Mouse (Mus musculus): ENCODE data around the gene Akt1s1.

Akt1s1 gene

DNA sequence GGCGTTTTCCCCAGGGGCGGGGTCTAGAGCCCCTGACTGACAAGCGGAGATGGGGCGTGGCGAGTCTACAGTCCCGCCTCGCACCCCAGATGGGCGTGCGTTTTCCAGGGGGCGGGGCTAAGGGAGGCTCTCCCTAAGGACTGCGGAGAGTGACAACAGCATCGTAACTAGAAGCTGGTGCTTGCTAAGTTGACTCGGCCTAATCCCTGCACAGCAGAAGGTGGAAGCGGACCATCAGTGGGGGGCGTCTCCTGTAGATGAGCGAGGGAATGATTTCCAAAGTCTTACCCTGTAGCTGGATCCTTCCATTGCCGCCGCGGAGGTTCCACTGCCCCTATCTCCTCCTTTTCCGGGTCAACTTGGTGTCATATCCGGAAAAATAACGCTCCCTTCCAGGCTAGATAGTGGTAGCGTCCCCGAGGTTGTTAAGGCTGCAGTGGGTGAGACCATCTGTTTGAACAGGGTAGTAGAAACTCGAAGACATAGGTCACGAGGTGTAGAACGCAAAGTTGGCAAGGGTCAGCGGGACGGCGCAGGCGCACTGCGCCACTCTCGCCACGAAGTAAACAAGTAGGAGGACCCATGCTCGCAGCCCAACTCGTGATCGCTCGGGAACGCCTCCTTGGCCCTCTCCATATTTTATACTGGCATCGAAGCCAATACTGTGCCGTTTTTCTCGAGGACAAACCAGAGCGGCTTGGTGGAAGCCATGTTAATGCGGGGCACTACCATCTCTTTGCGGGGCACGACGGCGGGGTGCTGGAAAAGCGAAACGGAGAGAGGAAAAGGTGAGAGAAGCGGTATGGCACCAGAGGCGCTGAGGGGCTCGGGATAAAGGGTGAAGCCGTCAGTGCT lies at the start of gene Akt1s1, which contains the start of gene Tbc1d17:
Gene Akt1s1, plus strand, starts transcription at position 431 of the 855 bp plus-strand sequence.
Gene Tbc1d17, minus strand, starts transcription at position 519 of the 855 bp plus-strand sequence.
- peak; percentile 97 for DNase-seq

DNA sequence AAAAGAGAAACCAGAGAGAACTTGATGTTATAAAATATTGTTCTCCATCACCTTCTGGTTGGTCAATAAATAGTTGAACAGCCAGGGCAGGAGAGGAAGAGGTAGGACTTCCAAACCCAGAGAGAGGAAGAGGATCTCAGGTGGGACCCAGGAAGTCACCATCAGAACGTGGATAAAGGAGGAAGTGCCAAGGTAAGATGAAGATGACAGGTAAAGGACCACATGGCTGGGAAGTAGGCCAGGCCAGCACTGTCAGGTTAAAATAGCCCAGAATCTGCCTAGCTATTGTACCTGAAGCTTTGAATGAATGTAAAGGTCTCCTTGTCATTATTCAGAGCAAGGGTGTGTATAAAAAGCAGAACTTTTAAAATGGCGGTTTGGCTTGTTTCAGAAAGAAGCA lies 39.9 kb upstream of the Akt1s1 start:
- no peak for DNase-seq

DNA sequence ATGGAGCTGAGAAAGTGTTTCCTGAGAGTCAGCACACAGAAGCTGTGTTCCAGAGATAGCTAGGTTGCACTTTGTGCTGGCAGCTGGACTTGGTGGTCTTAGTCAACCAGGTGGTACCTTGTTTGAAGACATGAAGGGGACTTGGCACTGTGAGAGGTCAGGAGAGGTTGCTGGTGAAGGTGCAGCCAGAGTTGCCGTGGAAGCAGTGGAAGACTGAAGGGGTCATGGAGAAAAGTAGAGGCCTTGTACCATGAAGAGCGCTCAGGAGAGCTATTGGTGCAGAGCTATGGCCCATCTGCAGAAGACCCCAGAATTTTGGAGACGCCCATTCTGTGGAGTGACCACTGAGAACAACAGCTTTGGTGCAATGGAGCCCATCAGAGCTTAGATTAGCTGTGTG lies 39.3 kb upstream of the Akt1s1 start:
- no peak for DNase-seq

DNA sequence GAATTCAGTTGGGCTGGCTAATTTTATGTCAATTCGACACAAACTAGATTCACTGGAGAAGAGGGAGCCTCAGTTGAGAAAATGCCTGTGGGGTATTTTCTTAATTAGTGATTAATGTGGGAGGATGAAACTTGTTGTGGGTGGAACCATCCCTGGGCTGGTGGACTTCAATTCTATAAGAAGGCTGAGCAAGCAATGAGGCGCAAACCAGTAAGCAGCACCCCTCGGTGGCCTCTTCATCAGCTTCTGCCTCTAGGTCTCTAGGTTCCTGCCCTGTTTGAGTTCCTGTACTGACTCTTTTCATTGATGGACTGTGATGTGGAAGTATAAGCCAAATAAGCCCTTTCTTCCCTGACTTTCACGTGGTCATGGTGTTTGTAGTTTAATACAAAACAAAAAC lies 38.4 kb upstream of the Akt1s1 start:
- no peak for DNase-seq

DNA sequence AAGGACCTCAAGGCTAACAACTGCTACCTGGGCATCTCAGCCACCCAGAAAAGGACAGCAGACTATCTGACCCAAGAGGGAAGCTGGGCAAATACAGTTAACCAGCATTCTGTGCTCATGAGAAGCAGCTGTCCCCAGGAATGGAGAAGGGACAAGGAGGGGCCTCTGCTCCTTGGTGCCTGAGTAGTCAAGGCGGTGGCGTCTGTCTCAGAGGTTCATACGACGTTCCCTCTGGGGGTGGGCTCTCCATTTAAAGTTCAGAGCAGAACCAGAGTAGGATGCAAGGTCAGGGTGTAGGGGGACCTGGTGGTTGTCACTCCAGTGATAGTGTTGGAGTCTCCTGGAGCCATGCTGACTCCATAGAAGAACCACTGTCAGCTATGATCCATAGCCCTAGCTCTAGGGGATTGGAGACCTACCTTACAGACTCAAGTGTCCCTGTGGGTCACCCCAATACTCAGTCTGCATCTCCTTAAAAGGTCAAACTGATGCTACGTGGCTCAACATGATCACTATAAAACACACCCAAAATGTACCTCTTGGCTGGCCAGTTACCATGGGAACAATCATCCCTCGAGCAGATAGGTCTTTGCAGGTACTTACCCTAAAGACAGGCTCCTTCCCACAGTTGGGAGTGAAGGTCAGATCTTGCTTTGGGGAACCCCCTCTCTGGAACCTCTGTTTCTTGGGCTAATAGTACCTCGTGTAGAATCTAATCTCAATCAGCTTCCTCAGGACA lies 37.8 kb upstream of the Akt1s1 start:
- DNase-seq: no peak

DNA sequence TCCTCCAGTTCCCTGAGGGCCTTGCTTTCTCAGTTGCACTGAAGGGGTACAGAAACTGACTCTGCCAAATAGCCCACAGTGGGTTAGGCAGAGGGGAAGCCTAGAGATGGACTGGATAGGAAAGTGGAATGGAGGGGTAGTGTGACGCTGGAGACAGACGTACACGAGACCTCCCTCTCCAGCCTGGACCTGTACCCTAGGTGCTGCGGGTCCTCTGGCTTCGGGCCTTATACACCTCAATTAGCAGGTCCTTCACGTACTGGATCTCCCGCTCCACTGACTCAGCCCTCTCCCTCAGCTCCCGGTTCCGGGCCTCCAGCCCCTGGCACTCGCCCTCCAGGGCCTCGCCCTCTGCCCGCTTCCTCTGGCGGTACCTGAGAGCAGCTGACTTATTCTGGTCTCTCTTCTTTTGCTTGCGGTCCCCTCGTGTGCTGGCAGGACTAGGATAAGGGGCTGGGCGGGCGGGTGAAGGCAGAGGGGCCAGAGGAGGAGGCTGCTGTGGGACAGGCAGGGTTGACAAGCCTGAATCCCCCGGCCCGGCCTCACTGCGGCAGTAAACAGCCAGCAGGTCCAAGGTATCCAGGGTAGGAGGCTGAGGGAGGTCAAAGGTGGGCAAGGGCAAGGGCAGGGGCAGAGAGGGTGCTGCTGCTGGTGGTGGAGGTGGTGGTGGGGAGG lies 36.0 kb upstream of the Akt1s1 start:
- DNase-seq: no peak

DNA sequence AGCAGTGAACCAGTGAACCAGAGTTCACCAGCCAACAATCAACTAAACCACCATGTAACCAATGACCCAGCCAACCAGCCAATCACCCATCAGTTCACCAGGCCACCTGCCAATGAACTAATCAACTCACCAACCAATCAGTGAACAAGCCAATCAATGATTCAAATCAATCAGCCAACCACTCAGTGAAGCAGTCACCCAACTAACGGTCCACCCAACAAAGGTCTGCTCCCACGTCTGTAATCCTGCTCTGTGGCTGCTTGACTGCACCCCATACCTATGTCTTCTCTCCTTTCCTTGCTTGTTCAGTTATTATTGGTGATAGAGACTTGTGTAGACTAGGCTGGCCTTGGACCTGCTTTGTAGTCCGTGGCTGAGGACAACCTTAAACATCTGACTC lies 34.8 kb upstream of the Akt1s1 start:
- DNase-seq: no peak

DNA sequence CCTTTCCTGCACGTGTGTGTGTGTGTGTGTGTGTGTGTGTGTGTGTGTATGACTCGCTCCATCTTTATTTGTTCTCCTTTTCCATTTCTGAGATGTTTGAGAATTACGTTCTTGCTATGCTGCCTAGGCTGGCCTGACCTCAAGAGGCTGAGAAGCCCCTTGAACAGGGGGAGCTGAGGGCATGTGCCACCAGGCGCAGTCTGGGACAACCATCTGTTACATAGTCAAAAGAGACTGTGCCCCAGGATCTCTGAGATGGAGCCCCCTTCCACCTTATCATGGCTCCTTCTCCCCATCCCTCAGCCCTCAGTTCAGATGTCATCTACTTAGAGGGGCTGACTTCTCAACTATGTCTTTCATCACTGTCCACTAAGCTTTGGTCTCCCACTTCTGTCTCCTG lies 34.4 kb upstream of the Akt1s1 start:
- no peak for DNase-seq

DNA sequence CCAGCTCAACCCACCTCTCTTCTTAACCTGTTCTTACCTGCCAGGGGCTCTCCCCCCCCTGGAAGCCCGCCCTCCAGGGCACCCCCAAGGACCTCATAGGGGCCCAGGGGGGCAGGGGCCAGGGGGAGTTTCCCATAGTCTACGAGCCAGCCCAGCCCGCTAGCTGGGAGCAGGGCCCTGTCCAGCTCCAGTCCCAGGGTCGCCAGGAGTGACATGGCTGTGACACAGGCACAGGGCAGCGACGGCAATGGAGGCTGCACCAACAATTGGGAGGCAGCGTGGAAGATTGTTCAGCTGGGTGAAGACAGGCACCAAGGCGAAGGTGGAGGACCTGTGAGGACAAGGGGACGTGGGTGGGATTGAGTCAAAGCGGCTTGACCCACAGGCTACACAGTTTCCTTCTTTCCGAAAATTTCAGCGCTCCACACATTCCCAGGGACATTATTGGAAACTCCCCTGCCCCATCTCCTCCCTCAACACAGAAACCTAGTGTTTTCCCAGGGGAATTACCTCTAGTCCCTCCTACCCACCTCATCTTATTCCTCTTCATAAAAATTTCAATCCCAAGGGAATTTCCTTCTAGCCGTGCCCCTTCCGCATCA lies 33.7 kb upstream of the Akt1s1 start:
- peak in 1 of 2 experiments; percentile 53 for DNase-seq

DNA sequence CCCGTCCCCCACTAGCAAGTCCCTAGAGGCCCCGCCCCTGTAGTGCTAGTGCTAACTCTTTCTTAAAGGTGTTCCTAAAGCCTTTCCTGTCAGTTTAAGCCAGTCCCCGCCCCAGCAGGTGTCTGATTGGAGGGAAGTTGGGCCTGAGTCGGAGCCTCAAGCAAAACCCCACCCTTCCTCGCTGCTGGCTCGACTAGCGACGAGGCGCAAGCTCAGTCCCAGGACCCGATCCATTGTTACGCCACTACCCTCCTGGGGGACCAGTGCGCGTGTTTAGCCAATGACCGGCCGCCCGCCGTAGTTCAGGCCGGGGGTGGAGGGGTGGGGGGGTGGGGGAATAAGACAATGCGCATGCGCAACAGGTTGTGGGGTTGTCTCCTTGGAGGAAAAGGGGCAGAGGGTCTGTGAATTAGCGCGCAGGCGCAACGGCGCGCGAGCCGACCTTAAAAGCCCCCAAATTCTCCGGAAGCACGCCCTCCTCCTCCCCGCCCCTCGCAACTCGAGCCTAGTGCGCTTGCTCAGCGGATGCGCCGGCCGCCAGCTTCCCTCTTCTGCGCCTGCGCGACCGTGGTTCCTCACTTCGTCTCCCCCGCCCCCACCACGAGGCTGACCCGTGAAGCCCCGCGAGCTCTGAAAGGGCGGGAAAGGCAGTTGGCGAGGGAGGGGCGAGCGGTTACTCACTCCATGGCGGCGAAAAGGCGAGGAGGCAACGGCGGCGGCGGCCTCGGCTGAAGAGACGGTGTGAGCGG lies 32.9 kb upstream of the Akt1s1 start, which contains the start of the genes Nup62 and Il4i1:
Gene Nup62, plus strand, starts transcription at position 368 of the 749 bp plus-strand sequence.
Gene Il4i1, plus strand, starts transcription at position 667 of the 749 bp plus-strand sequence.
- DNase-seq: peak; percentile 99 to 100

DNA sequence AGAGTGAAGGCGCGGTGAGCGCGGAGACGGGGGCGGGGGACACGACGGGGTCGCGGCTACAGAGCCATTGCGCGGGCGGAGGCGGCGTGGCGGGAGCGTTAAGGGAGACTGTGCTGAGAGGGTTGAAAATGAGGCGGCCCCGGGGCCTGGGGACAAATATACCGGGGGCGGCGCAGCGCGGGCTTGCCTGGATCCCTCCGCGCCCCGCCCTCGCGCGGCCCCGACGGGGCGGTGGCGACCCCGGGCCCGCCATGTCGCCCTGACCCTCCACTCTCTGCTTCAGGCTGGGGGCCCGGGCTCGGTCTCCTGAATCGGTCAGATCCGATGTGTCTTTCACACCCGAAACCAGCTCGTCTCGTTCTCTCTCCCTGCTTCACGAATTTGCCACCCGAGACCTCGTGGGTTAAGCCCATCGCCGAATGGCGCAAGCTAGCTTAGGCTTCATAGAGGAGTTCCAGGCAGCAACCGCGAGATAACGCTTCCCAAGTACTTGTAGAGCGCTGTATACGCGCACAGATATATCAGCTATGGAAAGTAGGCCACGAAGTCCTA lies 32.2 kb upstream of the Akt1s1 start, which contains the start of gene Atf5:
Gene Atf5, minus strand, starts transcription at position 189 of the 552 bp plus-strand sequence.
- DNase-seq: no peak

DNA sequence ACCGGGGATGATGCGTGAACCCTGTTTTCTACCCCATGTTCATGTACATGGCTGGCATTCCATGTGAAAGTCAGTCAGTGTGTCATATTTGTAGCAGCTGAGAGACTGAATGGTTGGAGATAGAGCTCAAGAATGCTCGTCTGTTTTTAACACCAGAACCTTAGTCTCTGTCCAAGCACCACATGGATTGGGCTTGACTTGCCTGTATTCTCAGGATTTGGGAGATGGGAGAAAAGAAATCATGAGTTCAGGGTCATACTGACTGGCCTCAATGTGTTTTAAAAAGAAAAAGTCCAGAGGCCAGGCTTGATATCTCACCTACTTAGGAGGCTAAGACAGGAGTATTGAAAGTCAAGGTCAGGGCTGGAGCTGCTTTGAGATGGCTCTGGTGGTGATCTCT lies 31.4 kb upstream of the Akt1s1 start:
- DNase-seq: no peak

DNA sequence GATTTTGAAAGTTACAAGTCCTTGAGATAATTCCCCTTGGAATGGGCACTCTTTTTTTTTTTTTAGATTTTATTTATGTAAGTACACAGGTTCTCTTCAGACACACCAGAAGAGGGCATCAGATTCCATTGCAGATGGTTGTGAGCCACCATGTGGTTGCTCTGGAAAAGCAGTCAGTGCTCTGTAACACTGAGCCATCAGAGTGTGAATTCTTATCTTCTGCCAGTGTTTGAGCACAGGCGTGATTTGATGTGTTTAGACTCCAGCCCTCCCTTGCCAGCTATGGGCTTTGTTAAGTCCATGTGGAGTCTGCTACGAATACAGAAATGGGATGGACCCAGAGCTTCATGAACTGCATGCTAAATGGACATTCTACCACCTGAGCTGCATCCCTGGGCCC lies 30.6 kb upstream of the Akt1s1 start:
- no peak for DNase-seq

DNA sequence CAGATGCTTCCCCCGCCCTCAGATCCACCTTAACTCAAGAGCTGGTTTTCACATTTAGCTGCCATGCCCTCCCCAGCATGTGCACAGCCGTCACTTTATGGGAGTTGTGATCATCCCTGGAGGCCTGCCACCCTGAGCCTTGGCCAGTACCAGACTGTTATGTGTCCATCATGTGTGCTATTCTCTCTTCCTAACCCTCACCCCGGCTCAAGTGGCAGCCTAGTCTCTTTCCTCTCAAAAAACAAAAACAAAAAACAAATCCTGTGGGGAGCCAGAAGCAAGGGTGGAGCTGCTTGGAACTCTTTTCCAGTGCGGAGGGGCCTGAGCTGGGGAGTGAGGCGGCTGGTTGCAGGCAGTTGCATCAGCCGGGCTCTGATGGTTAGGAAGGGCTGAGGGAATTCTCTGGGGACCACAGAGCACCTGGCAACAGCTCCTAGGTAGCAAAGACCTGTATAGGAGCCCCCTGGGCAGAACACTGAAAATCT lies 30.0 kb upstream of the Akt1s1 start:
- no peak for DNase-seq

DNA sequence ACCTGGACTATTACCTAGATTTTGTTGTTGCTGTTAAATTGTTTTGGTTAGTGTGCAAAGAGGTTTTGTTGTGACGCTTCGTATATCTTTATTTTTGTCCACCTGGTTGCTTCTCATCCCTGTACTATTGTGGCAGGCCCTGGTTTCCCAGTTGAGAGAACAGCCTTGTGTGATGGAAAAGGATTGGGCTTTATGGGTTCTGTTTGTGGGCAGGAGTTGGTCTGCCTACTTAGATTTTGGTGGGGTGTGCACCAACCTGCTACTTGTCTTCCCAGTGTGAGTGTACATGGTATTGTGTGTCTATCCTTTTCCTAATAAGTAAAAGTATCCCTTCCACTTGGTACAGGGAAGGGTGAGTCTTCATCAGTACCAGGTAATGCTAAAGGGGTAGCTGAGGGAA lies 29.4 kb upstream of the Akt1s1 start:
- no peak for DNase-seq

DNA sequence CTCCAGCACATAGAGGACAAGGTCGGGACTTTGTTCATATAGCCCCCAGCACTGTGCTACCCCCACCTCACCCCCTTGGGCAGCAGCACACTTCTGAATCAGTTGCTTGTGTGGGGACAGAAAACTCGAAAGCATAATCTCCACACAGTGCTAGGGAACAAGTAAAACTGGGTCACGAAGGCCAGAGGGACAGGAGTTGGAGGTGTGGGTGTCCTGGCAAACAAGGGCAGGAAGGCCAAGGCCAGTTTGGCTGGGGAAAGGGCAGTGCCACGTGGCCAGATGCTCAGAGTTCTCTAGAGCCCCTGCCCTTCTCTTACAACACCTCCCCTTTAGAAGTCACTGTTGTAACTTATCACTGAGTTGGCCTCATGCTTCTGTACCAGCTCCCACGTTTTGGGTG lies 28.9 kb upstream of the Akt1s1 start:
- no peak for DNase-seq

DNA sequence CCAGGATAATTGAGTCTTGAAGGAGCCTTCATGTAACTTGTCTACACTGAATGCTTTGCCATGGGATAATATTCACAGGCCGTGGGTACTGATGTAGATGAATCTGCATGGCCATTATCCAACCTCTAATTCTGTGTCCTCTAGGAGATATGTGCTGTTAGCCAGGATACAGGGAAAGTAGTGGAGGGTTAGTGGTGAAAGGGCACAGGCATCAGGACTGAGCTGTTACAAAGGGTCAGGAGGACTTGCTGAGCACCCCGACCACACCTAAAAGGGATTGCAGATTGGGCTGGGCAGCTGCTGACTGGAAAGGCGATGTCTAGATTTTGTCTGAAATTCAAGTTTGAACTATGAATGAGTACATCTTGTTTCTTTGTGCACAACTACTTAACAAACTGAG lies 28.3 kb upstream of the Akt1s1 start:
- DNase-seq: no peak

DNA sequence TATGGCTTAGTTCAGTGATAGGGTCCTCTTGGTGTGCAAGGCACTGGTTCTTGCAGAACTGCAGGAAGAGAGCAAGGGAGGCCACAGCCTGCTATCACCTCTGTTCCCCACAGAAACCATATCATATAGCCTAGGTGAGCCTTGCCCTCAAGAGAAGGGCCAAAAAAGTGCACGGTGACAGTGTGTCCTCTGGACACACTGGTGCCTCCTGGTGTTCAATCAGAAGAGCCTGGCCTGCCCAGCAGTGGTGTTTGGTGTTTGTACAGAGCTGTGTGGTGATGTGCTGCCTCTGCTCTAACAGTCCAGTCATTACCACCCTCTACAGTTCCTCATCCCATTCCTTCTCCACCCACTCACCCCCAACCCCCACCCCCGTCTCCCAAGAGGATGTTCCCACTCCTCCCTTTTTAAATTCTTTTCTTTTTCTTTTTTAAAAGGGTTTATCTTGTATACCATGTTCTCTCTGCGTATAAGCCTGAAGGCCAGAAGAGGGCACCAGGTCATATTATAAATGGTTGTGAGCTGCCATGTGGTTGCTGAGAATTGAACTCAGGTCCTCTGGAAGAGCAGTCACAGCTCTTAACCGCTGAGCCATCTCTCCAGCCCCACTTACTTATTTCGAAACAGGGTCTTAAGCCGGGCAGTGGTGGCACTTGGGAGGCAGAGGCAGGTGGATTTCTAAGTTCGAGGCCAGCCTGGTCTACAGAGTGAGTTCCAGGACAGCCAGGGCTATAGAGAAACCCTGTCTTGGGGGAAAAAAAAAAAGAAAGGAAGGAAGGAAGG lies 26.9 kb upstream of the Akt1s1 start:
- DNase-seq: peak; percentile 0 to 4

DNA sequence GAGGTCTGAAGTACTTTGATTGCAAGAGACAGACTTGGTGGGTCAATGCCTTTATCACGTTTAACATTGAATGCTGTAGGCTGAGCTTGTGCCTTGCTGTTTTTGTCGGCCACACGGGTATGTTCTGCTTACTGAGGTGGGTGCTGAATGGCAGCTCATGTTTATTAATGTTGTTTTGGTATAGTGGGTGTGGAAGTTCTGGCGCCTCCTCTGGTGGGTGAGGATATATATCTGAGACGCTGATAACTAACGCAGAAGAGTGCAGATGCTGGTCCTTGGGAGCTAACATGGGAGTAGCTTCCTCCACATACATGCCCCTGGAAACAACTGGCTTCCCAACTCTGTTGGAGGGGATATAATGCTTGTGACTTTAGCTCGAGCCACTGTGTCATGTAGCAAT lies 25.4 kb upstream of the Akt1s1 start:
- DNase-seq: peak in 1 of 2 experiments; percentile 12

DNA sequence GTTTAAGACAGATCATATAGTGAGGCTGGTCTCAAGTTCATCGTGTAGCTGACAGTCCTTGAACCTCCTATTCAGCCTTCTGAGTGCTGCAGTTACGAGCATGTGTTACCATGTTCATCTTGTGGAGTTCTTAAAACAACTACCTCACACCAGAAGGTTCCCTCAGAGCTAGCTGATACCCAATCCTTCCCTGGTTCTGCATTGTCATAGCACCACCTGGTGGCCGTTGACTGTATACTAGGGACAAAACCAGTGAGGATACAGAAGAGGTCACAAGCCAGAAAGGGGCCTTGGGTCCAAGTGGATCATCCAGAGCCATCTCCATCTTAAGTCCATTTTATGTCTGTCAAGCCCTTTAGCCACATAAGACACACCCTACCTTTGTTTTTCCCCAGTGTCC lies 23.9 kb upstream of the Akt1s1 start:
- DNase-seq: peak; percentile 75 to 80

DNA sequence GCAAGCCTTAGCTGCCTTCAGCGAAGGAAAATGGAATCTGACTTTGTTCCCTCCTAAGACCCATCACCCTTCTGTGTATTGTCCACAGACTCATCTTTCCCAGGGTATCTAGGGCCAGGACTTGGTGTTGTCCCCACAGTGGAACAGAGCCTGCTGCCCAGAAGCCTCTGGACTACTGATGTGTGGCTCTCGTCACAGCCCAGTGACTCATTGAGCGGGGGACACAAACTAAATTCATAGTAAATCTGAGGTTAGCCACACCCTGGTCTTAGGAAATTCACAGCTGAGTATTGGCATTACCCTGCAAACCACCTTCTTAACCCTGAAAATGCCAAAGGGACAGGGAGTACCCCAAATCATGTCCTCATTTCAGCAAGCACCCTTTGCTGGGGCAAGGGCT lies 22.0 kb upstream of the Akt1s1 start:
- no peak for DNase-seq

Data from thymus, postnatal 36 days (tissue).